Mouse (Mus musculus) c-Kit-negative CD71-positive TER-119-positive erythroid progenitor cells, embryonic 14.5 days (primary cell): ENCODE data around the gene Hs3st1.
"Not testable (repeated sequence)": the region's sequence is repeated elsewhere in the genome, so short reads cannot be mapped to it uniquely, and the experiment has no call there.

Experiments
- DNase-seq: peaks from one replicate; pipeline ENCODE4 v3.0.0-alpha.2; 2013; ENCODE audit warnings: low read depth, low spot score

The Hs3st1 gene

DNA sequence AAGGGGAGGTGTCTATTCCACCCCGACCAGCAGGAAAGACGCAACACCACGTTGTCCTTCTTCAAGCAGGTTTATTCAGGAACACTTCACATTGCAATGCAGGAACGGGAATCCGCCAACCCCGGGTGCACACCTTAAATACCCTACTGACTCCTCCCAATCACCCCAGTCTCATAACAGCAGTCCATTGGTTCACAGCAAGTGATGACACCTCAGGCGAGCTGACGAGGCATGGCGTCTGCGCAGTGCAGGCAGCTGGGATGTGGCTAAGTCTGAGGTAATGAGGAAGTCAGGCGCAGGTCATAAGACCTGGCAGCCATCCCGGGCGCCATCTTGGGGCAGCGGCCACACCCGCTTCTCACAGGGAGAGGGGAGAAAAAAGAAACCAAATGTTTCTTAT is at the start of gene Hs3st1:
TSS of gene Hs3st1 (minus strand) at position 101 of the 400 bp plus-strand sequence.
- not testable (repeated sequence) for DNase-seq

DNA sequence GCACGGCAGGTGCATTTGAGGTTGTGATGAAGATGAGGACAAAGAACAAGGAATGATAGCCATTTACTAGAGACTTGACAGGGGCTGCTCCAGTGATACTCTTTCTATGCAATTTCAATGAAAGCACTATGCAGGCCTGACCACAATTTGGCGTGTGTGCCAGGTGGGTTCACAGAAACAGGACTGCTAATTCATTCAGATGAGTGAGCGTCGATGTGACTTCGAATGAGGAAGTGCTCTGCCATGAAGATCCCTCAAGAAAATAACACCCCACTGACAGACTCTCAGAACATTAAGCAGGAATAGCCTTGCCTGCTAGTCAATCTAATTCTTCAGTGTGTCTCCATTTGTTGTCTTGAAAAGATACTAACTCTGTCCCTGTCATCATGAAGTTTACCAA is 49.4 kb upstream of the Hs3st1 start:
- no peak for DNase-seq

DNA sequence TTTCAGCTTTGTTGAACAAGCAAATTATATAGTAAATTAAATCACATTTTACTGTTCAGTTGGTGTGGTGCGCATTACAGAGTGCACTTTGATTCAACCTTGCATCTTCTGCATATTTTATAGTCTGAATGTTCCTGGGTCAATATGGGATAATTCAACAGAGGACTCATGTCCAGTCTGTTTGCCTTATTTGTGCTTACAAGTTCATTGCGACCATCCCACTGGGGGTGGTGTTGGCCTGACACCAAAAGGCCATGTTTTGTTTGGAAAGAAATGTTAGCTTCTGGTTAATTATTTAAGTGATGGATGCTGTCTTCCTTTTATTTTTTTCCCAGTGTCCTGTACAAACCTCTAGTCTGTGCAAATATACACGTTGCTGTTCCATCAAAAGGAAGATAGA is 48.7 kb upstream of the Hs3st1 start:
- no peak for DNase-seq

DNA sequence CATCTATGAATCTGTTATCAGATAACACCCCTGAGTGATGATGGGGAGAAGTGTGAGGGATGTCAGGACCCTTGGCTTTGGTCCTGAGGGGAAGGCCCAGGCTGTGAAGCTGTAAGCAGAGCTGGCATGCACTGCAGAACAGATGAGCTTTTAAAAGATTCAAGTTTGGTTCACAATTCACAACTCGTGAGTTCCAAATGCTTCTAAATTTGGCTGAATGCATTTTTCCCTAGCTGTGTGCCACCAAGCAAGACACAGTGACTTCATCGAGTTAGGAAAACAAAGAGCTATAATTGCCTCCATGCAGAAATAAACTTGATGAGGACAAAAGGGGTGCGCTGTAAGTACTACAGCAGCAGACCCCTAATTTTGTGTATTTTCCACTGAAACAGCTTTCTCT is 48.2 kb upstream of the Hs3st1 start:
- DNase-seq = no peak

DNA sequence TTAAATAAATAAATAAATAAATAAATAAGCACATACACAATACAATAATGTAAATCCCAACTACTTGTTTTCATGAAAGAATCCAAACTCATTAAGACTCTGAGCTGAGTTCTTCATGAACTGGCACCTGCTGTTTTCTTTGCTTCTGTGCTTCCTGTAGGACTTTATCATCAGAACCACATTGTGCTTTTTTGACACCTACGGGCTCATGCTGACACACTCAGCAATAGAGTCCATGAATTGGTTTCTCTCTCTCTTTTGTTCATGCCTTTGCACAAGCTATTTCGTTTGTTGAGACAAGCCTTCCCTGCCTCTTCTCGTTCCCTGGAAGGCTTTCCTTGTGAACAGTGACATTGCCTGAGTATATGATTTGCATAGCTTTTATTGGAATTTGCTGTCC is 46.8 kb upstream of the Hs3st1 start:
- no peak for DNase-seq

DNA sequence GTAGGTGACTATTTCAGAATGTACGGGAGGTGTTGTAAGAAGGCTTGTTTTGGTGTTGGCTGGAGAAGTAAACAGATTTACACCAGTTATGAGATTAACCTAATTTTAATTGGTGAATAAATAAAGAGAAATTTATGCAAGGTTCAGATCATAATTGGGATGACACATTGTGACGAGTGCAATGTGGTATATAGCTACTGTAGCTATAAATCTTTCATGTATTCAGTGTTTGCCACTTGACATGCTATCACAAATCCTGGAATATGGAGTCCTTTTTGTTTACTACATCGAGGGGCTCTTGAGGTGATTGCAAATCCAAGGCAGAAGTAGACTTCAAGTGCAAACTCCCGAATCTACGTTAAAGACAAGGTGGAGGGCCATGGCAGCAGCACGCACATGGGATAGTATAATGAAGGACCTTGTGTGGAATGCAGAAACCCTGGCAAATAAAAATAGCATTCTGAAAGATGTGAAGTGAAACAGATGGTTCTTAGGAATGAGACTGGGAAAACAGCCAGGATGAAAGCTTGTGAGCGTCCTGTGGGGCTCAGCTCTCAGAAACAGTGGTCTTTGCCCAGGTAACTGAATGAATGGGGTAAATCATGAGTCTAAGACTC is 21.9 kb upstream of the Hs3st1 start:
- no peak for DNase-seq

DNA sequence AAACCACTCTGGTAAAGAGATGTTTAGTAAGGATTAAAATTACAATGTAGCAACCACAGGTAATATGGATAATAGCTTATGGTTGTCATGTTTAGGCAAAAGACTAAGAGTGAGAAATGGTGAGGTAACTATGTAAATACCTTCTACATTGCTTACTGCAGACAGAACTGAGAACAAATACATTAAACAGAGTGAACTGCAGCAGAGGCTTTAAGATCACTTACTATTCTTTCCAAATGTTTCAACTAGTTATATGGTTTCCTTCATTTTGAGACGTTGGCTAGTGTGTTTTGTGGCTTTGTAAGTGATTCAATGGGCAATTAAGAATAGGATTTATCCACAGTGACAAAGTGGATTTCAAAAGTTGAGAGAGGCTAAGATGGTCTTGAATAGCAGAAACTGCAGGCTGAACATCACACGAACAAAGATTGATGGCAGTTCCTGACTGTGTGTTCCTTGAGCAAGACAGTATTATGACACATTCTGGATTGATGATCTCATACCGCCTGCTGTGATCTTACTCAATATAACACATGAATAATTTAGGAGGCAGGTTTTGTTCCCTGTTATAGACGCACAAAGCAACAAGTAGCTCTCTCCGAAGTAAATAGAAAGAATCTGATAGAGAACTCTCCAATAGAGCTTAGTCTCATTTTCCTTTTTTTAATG is 16.5 kb upstream of the Hs3st1 start:
- no peak for DNase-seq

DNA sequence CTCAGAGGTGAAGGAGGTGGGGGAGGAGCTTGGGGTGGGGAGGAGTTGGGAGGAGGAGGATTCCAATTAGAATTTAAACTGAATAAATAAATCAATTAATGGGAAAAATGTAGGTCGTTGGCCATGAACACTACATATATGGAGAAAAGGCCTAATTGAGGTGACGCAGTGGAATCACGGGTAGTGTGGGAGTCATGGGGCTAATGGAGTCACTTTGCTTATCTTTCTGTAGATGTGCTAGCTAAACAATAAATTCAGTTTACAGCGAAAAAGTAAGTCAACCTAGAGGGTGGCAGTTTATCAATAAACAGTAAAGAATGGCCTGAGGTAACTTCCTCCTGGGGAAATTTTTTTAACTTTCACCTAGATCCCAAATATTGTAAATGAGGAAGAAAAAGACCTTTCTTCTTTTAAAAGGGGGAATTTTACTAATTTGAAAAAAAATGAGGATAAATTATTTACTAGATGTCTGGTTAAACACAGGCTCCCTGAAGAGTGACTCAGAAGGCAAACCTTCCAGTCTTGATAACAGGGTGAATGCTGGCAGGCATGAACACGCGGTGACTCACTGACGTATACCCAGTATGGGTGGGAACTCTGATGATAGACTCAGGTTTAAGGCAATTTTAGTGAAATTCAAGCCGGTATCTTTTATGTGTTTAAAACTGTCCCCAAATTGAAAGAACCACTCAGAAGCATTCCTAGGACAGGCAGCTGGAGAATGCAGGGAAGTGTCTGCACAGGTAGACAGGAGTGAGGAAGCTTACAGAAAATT is 6.6 kb upstream of the Hs3st1 start:
- DNase-seq = no peak

DNA sequence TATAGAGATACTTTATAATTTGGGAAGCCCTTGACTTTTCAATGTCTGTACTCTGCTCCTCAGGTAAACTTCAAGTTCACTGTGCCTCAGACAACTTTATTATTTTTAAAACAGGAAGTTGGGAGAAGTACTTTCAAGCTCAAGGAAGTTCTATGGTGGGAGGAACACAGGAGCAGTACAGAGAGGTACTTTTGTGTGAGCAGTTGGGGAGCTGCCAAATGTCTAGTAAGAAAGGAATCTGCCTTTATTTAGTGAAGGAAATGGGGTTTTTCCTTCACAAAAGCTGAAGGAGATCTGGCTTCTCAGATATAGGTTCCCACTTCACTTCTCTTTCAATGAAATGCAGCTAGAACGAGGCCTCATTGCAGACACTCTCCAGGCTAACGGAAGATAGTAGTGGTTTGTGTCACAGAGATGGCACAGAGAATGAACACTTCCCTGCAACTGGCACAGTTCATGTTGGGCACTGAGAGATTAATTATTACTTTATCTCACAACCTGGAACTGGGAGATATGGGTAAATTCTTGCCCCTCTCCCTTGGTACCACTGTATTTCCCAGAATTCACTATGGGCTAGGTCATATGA is 3.7 kb upstream of the Hs3st1 start:
- DNase-seq = no peak

DNA sequence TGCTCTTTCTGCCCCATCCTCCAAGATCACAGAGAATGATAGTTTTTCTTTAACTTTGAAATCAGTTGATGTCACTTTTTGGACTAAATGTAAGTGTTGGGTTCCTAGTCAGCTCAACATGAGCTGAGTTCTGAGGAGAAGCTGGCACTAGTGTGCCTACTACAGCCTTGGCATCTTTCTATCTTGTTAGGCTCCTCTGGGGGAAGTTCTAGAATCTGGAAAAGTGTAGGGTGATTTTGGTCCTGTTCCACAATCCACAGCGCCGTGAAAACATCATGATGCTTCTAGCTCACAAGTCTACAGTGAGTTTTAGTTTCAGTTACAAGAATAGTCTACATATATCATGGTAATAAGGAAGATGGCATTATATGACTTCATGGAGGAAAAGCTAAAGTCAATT is 18.4 kb downstream of the Hs3st1 start:
- DNase-seq = no peak

DNA sequence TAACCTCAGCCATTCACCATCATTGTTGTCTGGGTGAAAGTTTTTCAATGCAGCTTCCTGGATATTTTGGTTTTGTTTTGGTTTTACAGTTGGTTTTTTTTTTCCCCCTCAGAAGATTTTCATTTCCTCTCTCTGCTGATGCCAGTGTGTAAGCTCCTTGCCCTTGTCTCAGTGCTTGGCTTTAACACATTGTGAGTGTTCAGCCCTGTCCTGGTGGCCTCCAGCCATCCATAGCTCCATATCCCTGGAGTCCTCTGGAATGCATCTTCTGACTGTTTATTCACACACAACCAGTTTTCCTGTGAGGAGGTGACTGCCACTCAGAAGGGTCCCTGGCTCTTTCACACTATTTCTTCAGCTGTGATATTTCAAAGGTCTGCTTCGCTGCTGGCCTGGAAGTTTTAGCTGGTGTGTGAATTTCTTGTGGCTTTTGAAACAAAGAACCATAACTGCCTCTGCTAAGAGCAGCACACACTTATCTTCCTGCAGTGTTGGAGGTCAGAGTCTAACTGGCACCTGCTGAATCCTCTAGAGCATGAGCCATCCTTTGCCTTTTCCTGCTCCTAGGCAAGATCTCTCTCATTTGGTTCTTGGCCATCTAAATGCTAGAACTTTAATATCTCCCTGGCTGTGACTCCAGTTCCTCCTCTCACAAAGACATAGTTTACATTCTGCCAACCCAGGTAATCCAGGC is 21.4 kb downstream of the Hs3st1 start:
- no peak for DNase-seq

DNA sequence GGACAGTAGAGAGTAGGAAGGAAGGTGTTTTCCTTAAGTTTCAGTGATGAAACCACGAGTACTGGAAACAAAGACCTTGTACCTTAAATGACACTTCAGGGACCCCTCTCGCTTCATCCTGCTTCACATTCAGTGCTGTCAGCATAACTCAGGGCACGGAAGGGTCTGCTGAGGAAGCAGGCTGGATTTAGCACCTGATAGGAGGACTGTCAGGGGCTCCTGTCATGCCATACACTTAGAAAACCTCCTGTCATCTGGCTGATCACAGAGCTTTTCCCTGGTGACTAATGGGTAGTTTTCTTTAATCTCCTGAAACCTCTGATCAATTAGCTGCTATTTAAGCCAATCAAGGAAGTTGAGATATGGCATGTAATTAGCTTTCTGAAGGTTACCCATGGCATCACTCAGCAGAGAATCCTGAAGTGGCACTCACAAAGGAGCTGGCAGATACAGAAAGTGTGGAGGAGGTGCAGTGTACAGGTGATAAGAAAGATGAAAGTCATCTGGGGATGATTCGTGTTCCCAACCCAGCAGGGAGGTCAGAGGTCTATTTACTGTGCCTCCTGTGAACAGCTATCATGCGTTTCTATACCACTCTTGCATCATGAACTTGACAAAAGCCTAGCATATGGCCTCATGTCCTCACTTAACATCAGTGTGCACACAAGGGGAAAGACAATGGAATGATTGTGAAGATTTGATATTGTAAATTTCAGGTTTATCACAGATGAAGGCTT is 22.1 kb downstream of the Hs3st1 start:
- no peak for DNase-seq

DNA sequence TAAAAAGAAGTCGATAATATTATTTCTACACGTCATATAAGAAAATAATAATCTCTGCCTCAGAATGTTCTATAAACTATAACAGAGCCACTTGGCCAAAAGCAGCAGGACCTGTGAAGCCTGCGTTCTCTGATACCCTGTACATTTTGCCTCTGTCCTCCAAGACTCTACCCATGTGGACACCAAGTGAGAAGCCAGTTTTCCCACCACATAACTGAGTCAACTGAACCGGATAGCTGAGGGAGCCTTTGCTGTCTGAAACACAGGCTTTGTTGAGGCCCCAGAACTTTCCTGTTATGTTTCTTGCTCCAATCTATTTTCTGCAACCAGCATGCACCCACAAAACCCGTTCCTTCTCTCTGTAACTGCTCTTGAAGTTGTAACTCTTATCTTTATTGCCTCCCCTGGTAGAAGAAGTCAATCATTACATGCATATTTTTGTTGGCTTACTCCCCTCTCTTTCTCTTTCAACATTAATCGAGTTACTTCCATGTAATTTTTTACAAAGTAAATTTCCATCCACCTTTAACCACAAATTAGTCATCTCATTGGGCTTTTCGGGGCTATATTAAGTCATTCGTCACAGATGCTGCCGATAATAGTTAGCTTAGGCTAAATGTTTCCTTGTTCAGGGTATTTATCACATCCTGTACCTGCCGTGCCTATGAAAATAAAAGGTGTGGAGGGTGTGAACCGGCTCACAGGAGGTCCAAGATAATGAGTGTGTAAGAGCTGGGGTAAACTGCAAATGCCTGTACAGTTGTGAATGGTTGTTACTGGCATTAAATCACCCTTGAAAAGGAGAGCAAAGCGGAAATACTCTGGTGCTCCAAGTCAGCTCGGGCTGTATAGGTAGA is 39.4 kb downstream of the Hs3st1 start:
- DNase-seq = no peak

DNA sequence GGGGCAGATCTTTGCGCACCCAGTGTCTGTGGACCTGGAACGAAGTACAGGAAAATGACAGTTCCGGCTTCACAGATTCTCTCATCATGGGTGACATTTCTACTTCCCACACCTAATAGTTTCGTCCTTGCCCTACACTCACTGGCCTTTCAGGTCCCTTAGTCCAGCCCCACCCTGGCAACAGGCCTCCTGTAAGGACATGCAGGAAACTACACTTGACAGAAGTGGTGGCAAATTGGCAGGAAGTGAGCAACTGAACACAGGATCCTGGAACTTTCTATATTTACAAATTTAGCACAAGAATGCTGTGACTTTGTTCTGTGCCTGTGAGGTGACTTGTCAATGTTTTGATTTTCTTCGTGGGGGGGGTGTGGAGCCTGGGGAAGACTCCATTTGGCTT is 40.1 kb downstream of the Hs3st1 start:
- DNase-seq = no peak

DNA sequence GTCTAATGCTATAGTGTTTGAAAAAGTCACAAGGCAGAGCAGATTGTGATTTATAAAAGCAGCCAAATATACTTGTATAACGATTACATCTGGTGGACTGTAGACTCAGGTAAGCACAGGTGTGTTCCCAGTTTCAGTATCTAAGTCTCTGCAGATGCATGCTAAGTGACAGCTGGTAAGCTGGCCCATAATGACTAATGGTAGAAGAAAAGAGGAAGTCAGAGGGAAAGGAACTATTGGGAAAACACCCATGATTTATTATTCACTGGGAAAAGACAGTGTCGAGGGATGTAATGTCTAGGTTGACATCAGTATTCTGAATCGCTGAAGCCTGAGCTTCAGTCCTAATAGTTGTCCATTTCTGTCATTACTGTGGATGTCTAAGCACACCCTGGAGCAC is 49.7 kb downstream of the Hs3st1 start:
- no peak for DNase-seq

DNA sequence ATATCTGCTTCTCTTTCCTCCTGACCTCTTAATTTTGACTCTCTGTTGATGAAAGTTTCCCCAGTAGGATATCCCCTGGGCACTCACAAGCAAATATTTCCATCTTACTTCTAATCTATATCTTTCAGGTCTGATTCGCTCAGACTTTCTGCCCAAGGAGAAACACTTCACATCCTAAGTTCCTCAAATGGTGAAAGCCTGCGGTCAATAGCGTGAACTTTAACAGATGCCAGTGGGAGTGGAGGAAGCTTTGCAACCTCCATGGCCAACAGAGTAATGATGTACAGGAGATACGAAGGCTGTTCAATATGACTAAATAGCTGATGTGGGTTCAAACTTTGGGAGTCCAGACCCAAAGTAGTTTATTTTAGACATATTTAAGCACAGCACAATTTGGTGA is 94.4 kb downstream of the Hs3st1 start:
- no peak for DNase-seq

DNA sequence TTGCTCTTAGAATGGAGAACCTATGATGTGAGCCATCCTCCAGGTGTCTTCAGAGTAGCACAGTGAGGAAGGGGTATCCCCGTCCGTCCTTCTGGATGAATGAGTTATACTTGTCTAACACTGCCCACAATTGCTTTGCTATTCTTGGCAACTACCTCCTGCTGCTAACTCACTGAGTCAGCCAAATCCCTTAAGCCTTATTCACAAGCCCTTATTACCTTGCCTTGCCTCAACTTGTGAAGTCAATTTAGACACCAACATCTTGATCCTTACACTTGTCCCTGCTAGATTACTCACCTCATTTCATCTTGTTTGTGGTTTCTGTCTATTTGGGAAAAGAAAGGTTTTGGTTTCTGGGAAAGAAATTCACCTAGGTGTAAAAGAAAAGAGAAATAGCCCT is 95.9 kb downstream of the Hs3st1 start:
- DNase-seq = no peak

DNA sequence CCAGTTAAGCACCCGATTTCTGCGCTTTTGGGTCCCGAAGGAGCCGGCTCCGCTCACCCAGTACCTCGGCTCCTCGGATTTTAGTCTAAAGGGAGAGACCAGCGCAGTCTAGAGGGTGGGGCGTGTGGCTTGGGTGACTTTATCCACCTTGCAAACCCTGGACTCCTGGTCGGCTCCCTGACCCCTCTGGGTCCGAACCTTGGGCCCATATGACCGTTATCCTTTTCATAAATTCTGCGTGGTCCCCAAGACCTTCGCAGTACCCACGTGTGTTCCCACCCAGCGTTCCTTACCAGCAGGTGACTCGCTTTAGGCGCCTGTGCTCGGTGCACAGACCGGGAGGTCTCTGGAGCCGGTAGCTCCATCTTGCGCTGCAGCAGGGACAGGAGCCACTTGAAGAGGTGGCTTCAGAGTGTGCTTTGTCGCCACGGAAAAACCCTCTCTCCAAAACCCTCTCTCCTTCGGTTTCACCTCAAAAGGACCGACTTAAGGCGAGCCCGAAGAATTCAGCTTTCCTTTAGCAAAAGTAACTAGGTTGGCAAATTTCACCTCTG is 110.4 kb downstream of the Hs3st1 start:
- no peak for DNase-seq

DNA sequence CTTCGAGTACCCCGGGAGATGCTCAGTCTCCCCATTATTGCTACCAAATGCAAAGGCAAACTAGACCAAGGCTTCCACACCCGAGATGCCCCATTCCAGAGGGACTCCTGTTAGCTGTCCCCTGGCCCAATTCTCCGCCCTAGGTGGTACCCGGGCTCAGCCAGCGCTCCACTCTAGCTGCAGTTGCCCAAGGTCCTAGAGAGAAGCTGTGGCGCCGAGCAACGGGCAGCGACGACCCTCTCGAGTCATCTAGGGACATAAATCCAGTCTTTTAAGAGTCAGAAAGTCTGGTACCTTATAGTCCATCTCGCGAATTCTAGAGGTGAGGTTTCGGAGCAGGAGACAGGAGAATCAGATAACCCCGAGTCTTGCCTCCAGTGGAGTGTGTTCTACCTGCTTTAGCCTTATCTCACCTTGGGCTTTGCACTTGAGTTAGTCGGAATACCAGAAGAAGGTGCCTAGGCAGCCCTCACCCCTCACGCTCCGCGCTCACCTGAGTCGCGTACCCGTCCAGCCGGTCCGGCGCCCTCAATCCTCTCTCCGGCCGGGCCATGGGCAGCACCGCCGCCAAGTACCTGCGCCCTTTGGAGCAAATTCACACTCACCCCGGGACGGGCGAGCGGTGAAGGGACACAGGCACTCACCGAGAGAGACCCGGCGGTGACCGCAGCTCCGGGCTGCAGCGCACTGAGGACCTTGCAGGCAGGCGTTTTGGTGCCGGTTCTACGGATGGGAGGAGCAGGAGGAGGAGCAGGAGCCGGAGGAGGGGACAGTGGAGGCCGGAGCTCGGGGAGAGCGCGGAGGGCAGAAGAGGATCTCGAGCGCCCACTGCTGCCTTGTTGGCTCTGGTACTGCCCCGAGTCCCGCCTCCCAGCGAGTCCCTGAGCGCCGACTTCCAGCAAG is 111.1 kb downstream of the Hs3st1 start:
- no peak for DNase-seq
